Mouse (Mus musculus): ENCODE data around the gene Defb25. TPM values are rescaled to one million over a fixed set of nuclear protein-coding genes. Genes with fewer than 3 reads are reported as not detected.
A peak's percentile ranks its signal among the peaks of the same experiment; 100 is the strongest.

The Defb25 gene
- total and polyA plus RNA-seq, 2 experiments = not detected

- Histone ChIP-seq H3K4me1 (ENCODE audit: control insufficient read depth, insufficient read depth, low read length) (no peaks in the 10 kb centered on the region), H3K27me3 (ENCODE audit: control insufficient read depth, insufficient read depth, low read length) (no peaks in the 10 kb centered on the region), H3K9ac (ENCODE audit: low read depth, low read length) (no peak overlapping the region), H3K36me3 (ENCODE audit: control insufficient read depth, insufficient read depth, low read length) (no peaks in the 10 kb centered on the region), H3K79me2 (ENCODE audit: control insufficient read depth, insufficient read depth, low read length) (no peaks in the 10 kb centered on the region), H3K27ac (replicated peaks; ENCODE audit: insufficient read depth, low read depth, low read length) (no peak overlapping the region), H3K4me3 (ENCODE audit: insufficient read depth, low read depth, low read length) (no peak overlapping the region)
- DNase-seq (ENCODE audit: extremely low read depth, low read depth, low spot score) = no peak
- TF ChIP-seq CTCF (IDR thresholded peaks at IDR 0.05; ENCODE audit: low read depth, low read length) (no peak), POLR2A (IDR thresholded peaks at IDR 0.05; ENCODE audit: extremely low read depth, insufficient read depth, low read length) (no peak)
- WGBS = 60% methylated on average over 10 of the region's 10 CpGs
Measured at GRCm38 (mm10) chr2:152652901-152653620, 30.2 kb upstream of the Defb25 start.

DNA sequence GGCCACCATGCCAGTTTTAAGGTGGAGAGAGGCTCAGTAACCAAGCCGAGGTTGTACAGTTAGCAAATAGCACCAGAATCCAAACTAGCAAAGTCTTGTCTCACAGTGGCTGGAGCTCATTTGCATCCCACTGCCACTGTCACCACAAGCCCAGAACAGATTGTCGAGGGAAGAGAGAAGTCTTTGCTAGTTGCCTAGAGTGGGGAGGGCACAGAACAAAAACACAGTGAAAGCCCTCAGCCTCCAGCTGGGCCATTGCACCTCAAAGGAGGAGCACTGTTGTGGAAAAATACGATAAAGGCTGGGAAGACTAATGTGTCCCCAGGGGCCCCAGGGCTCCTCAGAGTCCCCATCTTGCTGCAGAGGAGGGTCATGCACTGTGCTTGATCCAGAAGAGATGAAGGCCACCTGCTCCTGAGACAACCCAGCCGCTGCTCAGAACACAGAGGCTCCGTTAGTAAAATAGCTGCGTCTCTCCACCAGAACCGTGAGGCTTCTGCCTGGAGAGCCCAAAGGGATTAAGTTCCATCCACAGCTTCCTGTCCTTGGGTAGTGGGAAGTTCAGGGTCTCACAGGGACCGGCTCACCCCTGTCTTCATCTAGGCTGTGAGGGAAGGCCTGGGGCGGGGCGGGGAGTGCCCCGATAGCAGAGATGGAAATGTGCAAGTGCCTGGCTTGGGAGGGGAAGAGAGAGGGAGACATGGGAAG is 16.7 kb upstream of the Defb25 start:
- WGBS = 61% methylated on average over 11 of the region's 11 CpGs
- Histone ChIP-seq H3K27me3 (ENCODE audit: control insufficient read depth, insufficient read depth, low read length) (no peaks in the 10 kb centered on the region), H3K27ac (replicated peaks; ENCODE audit: insufficient read depth, low read depth, low read length) (peak overlapping the region; percentile 44), H3K4me3 (ENCODE audit: insufficient read depth, low read depth, low read length) (no peak overlapping the region), H3K79me2 (ENCODE audit: control insufficient read depth, insufficient read depth, low read length) (no peaks in the 10 kb centered on the region), H3K4me1 (ENCODE audit: control insufficient read depth, insufficient read depth, low read length) (no peaks in the 10 kb centered on the region), H3K36me3 (ENCODE audit: control insufficient read depth, insufficient read depth, low read length) (no peaks in the 10 kb centered on the region), H3K9ac (ENCODE audit: low read depth, low read length) (0 out of 2 replicates have a peak overlapping the region, but pooled peaks have one; percentile 21)
- no peak for DNase-seq (ENCODE audit: extremely low read depth, low read depth, low spot score)
- TF ChIP-seq CTCF (IDR thresholded peaks at IDR 0.05; ENCODE audit: low read depth, low read length) (no peak), POLR2A (IDR thresholded peaks at IDR 0.05; ENCODE audit: extremely low read depth, insufficient read depth, low read length) (no peak)

DNA sequence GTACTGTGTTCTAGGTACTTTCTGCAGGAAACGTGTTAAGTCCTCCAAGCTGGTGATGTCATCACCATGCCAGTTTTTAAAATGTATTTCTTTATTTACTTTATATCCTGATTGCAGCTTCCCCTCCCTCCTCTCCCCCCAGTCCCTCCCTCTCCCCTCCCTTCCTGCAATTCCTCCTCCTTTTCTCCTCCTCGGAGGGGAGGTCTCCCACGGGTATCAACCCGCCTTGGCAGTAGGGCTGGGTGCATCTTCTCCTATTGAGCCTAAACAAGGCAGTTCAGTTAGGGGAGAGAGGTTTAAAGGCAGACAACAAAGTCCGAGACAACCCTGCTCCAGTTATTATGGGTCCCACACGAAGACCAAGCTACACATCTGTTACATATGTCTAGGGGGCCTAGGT is 16.0 kb upstream of the Defb25 start:
- Histone ChIP-seq H3K79me2 (ENCODE audit: control insufficient read depth, insufficient read depth, low read length) (no peaks in the 10 kb centered on the region), H3K9ac (ENCODE audit: low read depth, low read length) (no peak overlapping the region), H3K27ac (replicated peaks; ENCODE audit: insufficient read depth, low read depth, low read length) (peak overlapping the region; percentile 44), H3K36me3 (ENCODE audit: control insufficient read depth, insufficient read depth, low read length) (no peaks in the 10 kb centered on the region), H3K27me3 (ENCODE audit: control insufficient read depth, insufficient read depth, low read length) (no peaks in the 10 kb centered on the region), H3K4me1 (ENCODE audit: control insufficient read depth, insufficient read depth, low read length) (no peaks in the 10 kb centered on the region), H3K4me3 (ENCODE audit: insufficient read depth, low read depth, low read length) (no peak overlapping the region)
- TF ChIP-seq CTCF (IDR thresholded peaks at IDR 0.05; ENCODE audit: low read depth, low read length) (no peak), POLR2A (IDR thresholded peaks at IDR 0.05; ENCODE audit: extremely low read depth, insufficient read depth, low read length) (no peak)
- DNase-seq (ENCODE audit: extremely low read depth, low read depth, low spot score) = no peak
- WGBS = 75% methylated on average over 6 of the region's 6 CpGs

- Histone ChIP-seq H3K79me2 (ENCODE audit: control insufficient read depth, insufficient read depth, low read length) (no peaks in the 10 kb centered on the region), H3K4me1 (ENCODE audit: control insufficient read depth, insufficient read depth, low read length) (no peaks in the 10 kb centered on the region), H3K27me3 (ENCODE audit: control insufficient read depth, insufficient read depth, low read length) (0 out of 2 replicates have a peak, but pooled peaks cover 2% of the 10 kb centered on the region), H3K9ac (ENCODE audit: low read depth, low read length) (no peak overlapping the region), H3K4me3 (ENCODE audit: insufficient read depth, low read depth, low read length) (no peak overlapping the region), H3K27ac (replicated peaks; ENCODE audit: insufficient read depth, low read depth, low read length) (peak overlapping the region; percentile 70), H3K36me3 (ENCODE audit: control insufficient read depth, insufficient read depth, low read length) (no peaks in the 10 kb centered on the region)
- TF ChIP-seq POLR2A (IDR thresholded peaks at IDR 0.05; ENCODE audit: extremely low read depth, insufficient read depth, low read length) (no peak), CTCF (IDR thresholded peaks at IDR 0.05; ENCODE audit: low read depth, low read length) (no peak)
- 93% methylated on average over 4 of the region's 4 CpGs for WGBS
- DNase-seq (ENCODE audit: extremely low read depth, low read depth, low spot score) = no peak
Measured at GRCm38 (mm10) chr2:152637381-152637780, 14.5 kb upstream of the Defb25 start.

DNA sequence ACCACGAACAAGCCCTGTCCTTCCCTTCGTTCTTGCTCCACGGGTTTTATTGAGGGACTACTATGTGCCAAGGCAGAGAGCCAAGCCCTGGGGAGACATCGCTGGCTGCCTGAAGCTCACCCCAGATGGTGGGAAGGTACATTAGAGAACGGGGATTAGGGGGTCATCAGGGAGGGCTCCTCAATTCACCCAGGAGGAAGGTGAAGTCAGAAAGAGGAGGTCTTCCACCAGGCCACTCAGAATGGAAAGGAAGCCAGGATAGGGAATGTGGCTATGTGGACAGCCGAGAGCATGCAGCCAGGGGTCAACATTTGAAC is 14.1 kb upstream of the Defb25 start:
- no peak for DNase-seq (ENCODE audit: extremely low read depth, low read depth, low spot score)
- TF ChIP-seq POLR2A (IDR thresholded peaks at IDR 0.05; ENCODE audit: extremely low read depth, insufficient read depth, low read length) = no peak
- no peak for TF ChIP-seq CTCF (IDR thresholded peaks at IDR 0.05; ENCODE audit: low read depth, low read length)
- no peaks in the 10 kb centered on the region for H3K79me2 ChIP-seq (ENCODE audit: control insufficient read depth, insufficient read depth, low read length)
- 72% methylated on average over 6 of the region's 6 CpGs for WGBS
- H3K36me3 ChIP-seq (ENCODE audit: control insufficient read depth, insufficient read depth, low read length) = no peaks in the 10 kb centered on the region
- peak overlapping the region; percentile 40 for H3K4me3 ChIP-seq (ENCODE audit: insufficient read depth, low read depth, low read length)
- H3K27me3 ChIP-seq (ENCODE audit: control insufficient read depth, insufficient read depth, low read length) = 0 out of 2 replicates have a peak, but pooled peaks cover 2% of the 10 kb centered on the region
- peak overlapping the region; percentile 57; the same call in 1 of the 2 replicates for H3K9ac ChIP-seq (ENCODE audit: low read depth, low read length)
- peak overlapping the region; percentile 70 for H3K27ac ChIP-seq (replicated peaks; ENCODE audit: insufficient read depth, low read depth, low read length)
- H3K4me1 ChIP-seq (ENCODE audit: control insufficient read depth, insufficient read depth, low read length) = no peaks in the 10 kb centered on the region

Measured in liver, adult 2 months (tissue).